Mouse (Mus musculus): ENCODE measurements around the gene Insm2. TPM values are rescaled to one million over a fixed set of nuclear protein-coding genes. Genes with fewer than 3 reads are reported as not detected.
A peak's percentile ranks its signal among the peaks of the same experiment; 100 is the strongest.
"Not testable (repeated sequence)": the region's sequence is repeated elsewhere in the genome, so short reads cannot be mapped to it uniquely, and the experiment has no call there.

Insm2 gene
- total and polyA plus RNA-seq, 3 experiments: not detected

- Histone ChIP-seq H3K27me3 (replicated peaks) (no peaks in the 10 kb centered on the region), H3K79me2 (replicated peaks; ENCODE audit: control insufficient read depth, extremely low read depth, insufficient read depth, poor library complexity, severe bottlenecking) (no peaks in the 10 kb centered on the region), H3K4me2 (ENCODE audit: insufficient read depth, low read depth, poor library complexity, severe bottlenecking) (no peak overlapping the region), H3K4me3 (replicated peaks in 1 of 3; ENCODE audit: low read depth in 2 of 3, low read length in 2 of 3, poor library complexity in 1 of 3) (no peak overlapping the region), H3K9ac (ENCODE audit: insufficient read depth, low read depth) (no peak overlapping the region), H3K9me3 (replicated peaks; ENCODE audit: low read length) (no peaks in the 10 kb centered on the region), H3K27ac (ENCODE audit: insufficient read depth, low read depth) (no peak overlapping the region), H3K36me3 (replicated peaks in 1 of 2; ENCODE audit: control insufficient read depth in 1 of 2, insufficient read depth in 1 of 2, low read length in 1 of 2) (no peaks in the 10 kb centered on the region), H3K4me1 (ENCODE audit: control insufficient read depth in 1 of 2, insufficient read depth in 2 of 2) (no peaks in the 10 kb centered on the region)
- DNase-seq (ENCODE audit: extremely low read depth): no peak
- TF ChIP-seq SIN3A (IDR thresholded peaks at IDR 0.05; ENCODE audit: low read length) (no peak), SMC3 (IDR thresholded peaks at IDR 0.05; ENCODE audit: low read depth, low read length) (peak; percentile 22; the same call in 1 of the 2 replicates), MAFK (IDR thresholded peaks at IDR 0.05; ENCODE audit: insufficient replicate concordance, low read length) (no peak), HCFC1 (IDR thresholded peaks at IDR 0.05; ENCODE audit: low read depth, low read length) (no peak), RAD21 (IDR thresholded peaks at IDR 0.05; ENCODE audit: low read depth, low read length) (peak; percentile 12), CTCF (conservative IDR thresholded peaks at IDR 0.05 in 1 of 2, IDR thresholded peaks at IDR 0.05 in 1 of 2; ENCODE audit: low read depth in 2 of 2, low read length in 2 of 2) (peak in 1 of 2 experiments; percentile 37; a peak in 1 of 4 replicates)
- in situ Hi-C loops (cut with MboI; ENCODE audit: low pct_ligation_motif_present, low pct_unique_long_range_greater_than_20kb, low sequenced_read_pairs): no loop called here
- dilution Hi-C loops (cut with MboI; ENCODE audit: extremely low pct_ligation_motif_present, extremely low pct_unique_long_range_greater_than_20kb, low sequenced_read_pairs): no loop called here
Observed at GRCm38 (mm10) chr12:55573089-55573488, 26.1 kb upstream of the Insm2 start.

GRCm38 (mm10) chr12:55573794-55574193 lies 25.4 kb upstream of the Insm2 start:
- dilution Hi-C loops (cut with MboI; ENCODE audit: extremely low pct_ligation_motif_present, extremely low pct_unique_long_range_greater_than_20kb, low sequenced_read_pairs): no loop called here
- no peaks in the 10 kb centered on the region for H3K79me2 ChIP-seq (replicated peaks; ENCODE audit: control insufficient read depth, extremely low read depth, insufficient read depth, poor library complexity, severe bottlenecking)
- in situ Hi-C loops (cut with MboI; ENCODE audit: low pct_ligation_motif_present, low pct_unique_long_range_greater_than_20kb, low sequenced_read_pairs): no loop called here
- H3K9me3 ChIP-seq (replicated peaks; ENCODE audit: low read length): no peaks in the 10 kb centered on the region
- no peak overlapping the region for H3K4me3 ChIP-seq (replicated peaks in 1 of 3; ENCODE audit: low read depth in 2 of 3, low read length in 2 of 3, poor library complexity in 1 of 3)
- no peak overlapping the region for H3K27ac ChIP-seq (ENCODE audit: insufficient read depth, low read depth)
- H3K9ac ChIP-seq (ENCODE audit: insufficient read depth, low read depth): no peak overlapping the region
- no peaks in the 10 kb centered on the region for H3K4me1 ChIP-seq (ENCODE audit: control insufficient read depth in 1 of 2, insufficient read depth in 2 of 2)
- TF ChIP-seq KAT2A (IDR thresholded peaks at IDR 0.05; ENCODE audit: insufficient replicate concordance, low read length) (no peak), RCOR1 (conservative IDR thresholded peaks at IDR 0.05; ENCODE audit: low read depth, low read length) (no peak), E2F4 (IDR thresholded peaks at IDR 0.05; ENCODE audit: insufficient replicate concordance, low read depth, low read length) (no peak), MEF2A (IDR thresholded peaks at IDR 0.05; ENCODE audit: borderline replicate concordance, low read depth, low read length) (no peak), NRF1 (IDR thresholded peaks at IDR 0.05; ENCODE audit: low read depth, low read length) (no peak), EP300 (IDR thresholded peaks at IDR 0.05; ENCODE audit: low read length) (no peak), USF1 (IDR thresholded peaks at IDR 0.05; ENCODE audit: low read depth, low read length) (no peak), BHLHE40 (IDR thresholded peaks at IDR 0.05; ENCODE audit: low read depth, low read length) (no peak), HCFC1 (IDR thresholded peaks at IDR 0.05; ENCODE audit: low read depth, low read length) (no peak), PAX5 (IDR thresholded peaks at IDR 0.05; ENCODE audit: low read length) (no peak), RAD21 (IDR thresholded peaks at IDR 0.05; ENCODE audit: low read depth, low read length) (no peak), ZC3H11A (IDR thresholded peaks at IDR 0.05; ENCODE audit: low read depth, low read length) (no peak), JUN (IDR thresholded peaks at IDR 0.05; ENCODE audit: insufficient read depth, low read depth, low read length) (no peak), JUND (conservative IDR thresholded peaks at IDR 0.05; ENCODE audit: low read depth, low read length) (no peak), IRF4 (IDR thresholded peaks at IDR 0.05; ENCODE audit: low read depth, low read length) (no peak), CTCF (conservative IDR thresholded peaks at IDR 0.05 in 1 of 2, IDR thresholded peaks at IDR 0.05 in 1 of 2; ENCODE audit: low read depth in 2 of 2, low read length in 2 of 2) (no peak), POLR2A (IDR thresholded peaks at IDR 0.05; ENCODE audit: low read depth, low read length) (no peak), MYC (IDR thresholded peaks at IDR 0.05; ENCODE audit: low read depth, low read length) (no peak), CHD1 (IDR thresholded peaks at IDR 0.05; ENCODE audit: low read depth, low read length) (no peak), GABPA (IDR thresholded peaks at IDR 0.05; ENCODE audit: insufficient replicate concordance, low read depth, low read length) (no peak)
- H3K36me3 ChIP-seq (replicated peaks in 1 of 2; ENCODE audit: control insufficient read depth in 1 of 2, insufficient read depth in 1 of 2, low read length in 1 of 2): no peaks in the 10 kb centered on the region
- no peak overlapping the region for H3K4me2 ChIP-seq (ENCODE audit: insufficient read depth, low read depth, poor library complexity, severe bottlenecking)
- no peak for DNase-seq (ENCODE audit: extremely low read depth)
- no peaks in the 10 kb centered on the region for H3K27me3 ChIP-seq (replicated peaks)

- H3K27me3 ChIP-seq (replicated peaks); in situ Hi-C loops (cut with MboI; ENCODE audit: low pct_ligation_motif_present, low pct_unique_long_range_greater_than_20kb, low sequenced_read_pairs); H3K4me3 ChIP-seq (replicated peaks in 1 of 3; ENCODE audit: low read depth in 2 of 3, low read length in 2 of 3, poor library complexity in 1 of 3); H3K9ac ChIP-seq (ENCODE audit: insufficient read depth, low read depth); H3K27ac ChIP-seq (ENCODE audit: insufficient read depth, low read depth); H3K36me3 ChIP-seq (replicated peaks in 1 of 2; ENCODE audit: control insufficient read depth in 1 of 2, insufficient read depth in 1 of 2, low read length in 1 of 2); dilution Hi-C loops (cut with MboI; ENCODE audit: extremely low pct_ligation_motif_present, extremely low pct_unique_long_range_greater_than_20kb, low sequenced_read_pairs); H3K9me3 ChIP-seq (replicated peaks; ENCODE audit: low read length); H3K4me1 ChIP-seq (ENCODE audit: control insufficient read depth in 1 of 2, insufficient read depth in 2 of 2); H3K79me2 ChIP-seq (replicated peaks; ENCODE audit: control insufficient read depth, extremely low read depth, insufficient read depth, poor library complexity, severe bottlenecking); DNase-seq (ENCODE audit: extremely low read depth); H3K4me2 ChIP-seq (ENCODE audit: insufficient read depth, low read depth, poor library complexity, severe bottlenecking): not testable (repeated sequence)
Observed at GRCm38 (mm10) chr12:55586936-55587335, 12.3 kb upstream of the Insm2 start.

Measured in CH12.LX (cell line).